Mouse (Mus musculus): ENCODE data around the gene Tmem177. TPM values are rescaled to one million over a fixed set of nuclear protein-coding genes. Genes with fewer than 3 reads are reported as not detected.

Gene Tmem177
- polyA plus RNA-seq, 1 experiment from 2014 or later, result 5.6 TPM

- Histone ChIP-seq H3K27ac (ENCODE audit: low read length) (no peak overlapping the region), H3K36me3 (ENCODE audit: control insufficient read depth, insufficient read depth, low read length) (no peaks in the 10 kb centered on the region), H3K9ac (ENCODE audit: low read length) (no peak overlapping the region), H3K4me1 (ENCODE audit: control insufficient read depth, insufficient read depth, low read length) (no peaks in the 10 kb centered on the region), H3K4me2 (ENCODE audit: low read depth, low read length) (no peak overlapping the region), H3K27me3 (ENCODE audit: control insufficient read depth, insufficient read depth, low read length) (no peaks in the 10 kb centered on the region), H3K4me3 (replicated peaks; ENCODE audit: low read length) (no peak overlapping the region), H3K9me3 (replicated peaks; ENCODE audit: control insufficient read depth, low read length) (no peaks in the 10 kb centered on the region)
- ATAC-seq (ENCODE audit: insufficient read depth, low FRiP score), result no peak
- WGBS, result 61% methylated on average over 6 of the region's 6 CpGs
Observed at GRCm38 (mm10) chr1:119892933-119893332, 20.1 kb downstream of the Tmem177 start.

- Histone ChIP-seq H3K4me1 (ENCODE audit: control insufficient read depth, insufficient read depth, low read length) (no peaks in the 10 kb centered on the region), H3K9me3 (replicated peaks; ENCODE audit: control insufficient read depth, low read length) (no peaks in the 10 kb centered on the region), H3K27me3 (ENCODE audit: control insufficient read depth, insufficient read depth, low read length) (no peaks in the 10 kb centered on the region), H3K36me3 (ENCODE audit: control insufficient read depth, insufficient read depth, low read length) (no peaks in the 10 kb centered on the region), H3K4me3 (replicated peaks; ENCODE audit: low read length) (no peak overlapping the region), H3K4me2 (ENCODE audit: low read depth, low read length) (no peak overlapping the region), H3K27ac (ENCODE audit: low read length) (no peak overlapping the region), H3K9ac (ENCODE audit: low read length) (no peak overlapping the region)
- ATAC-seq (ENCODE audit: insufficient read depth, low FRiP score), result no peak
- 58% methylated on average over 4 of the region's 4 CpGs for WGBS
Observed at GRCm38 (mm10) chr1:119891865-119892264, 21.1 kb downstream of the Tmem177 start.

- 82% methylated on average over 9 of the region's 9 CpGs for WGBS
- no peak overlapping the region for H3K9ac ChIP-seq (ENCODE audit: low read length)
Observed at GRCm38 (mm10) chr1:119891149-119891548, 21.9 kb downstream of the Tmem177 start.

GRCm38 (mm10) chr1:119889347-119889746 lies 23.7 kb downstream of the Tmem177 start:
- no peaks in the 10 kb centered on the region for H3K4me1 ChIP-seq (ENCODE audit: control insufficient read depth, insufficient read depth, low read length)
- H3K4me3 ChIP-seq (replicated peaks; ENCODE audit: low read length), result no peak overlapping the region
- no peaks in the 10 kb centered on the region for H3K36me3 ChIP-seq (ENCODE audit: control insufficient read depth, insufficient read depth, low read length)
- no peak overlapping the region for H3K9ac ChIP-seq (ENCODE audit: low read length)
- no peak overlapping the region for H3K27ac ChIP-seq (ENCODE audit: low read length)
- no peaks in the 10 kb centered on the region for H3K27me3 ChIP-seq (ENCODE audit: control insufficient read depth, insufficient read depth, low read length)
- H3K9me3 ChIP-seq (replicated peaks; ENCODE audit: control insufficient read depth, low read length), result no peaks in the 10 kb centered on the region
- 77% methylated on average over 16 of the region's 16 CpGs for WGBS
- H3K4me2 ChIP-seq (ENCODE audit: low read depth, low read length), result no peak overlapping the region
- ATAC-seq (ENCODE audit: insufficient read depth, low FRiP score), result no peak

More at GRCm38 (mm10) chr1:119891149-119891548, 21.9 kb downstream of the Tmem177 start:
- Histone ChIP-seq H3K9me3 (replicated peaks; ENCODE audit: control insufficient read depth, low read length) (no peaks in the 10 kb centered on the region), H3K4me1 (ENCODE audit: control insufficient read depth, insufficient read depth, low read length) (no peaks in the 10 kb centered on the region), H3K4me3 (replicated peaks; ENCODE audit: low read length) (no peak overlapping the region), H3K36me3 (ENCODE audit: control insufficient read depth, insufficient read depth, low read length) (no peaks in the 10 kb centered on the region), H3K27me3 (ENCODE audit: control insufficient read depth, insufficient read depth, low read length) (no peaks in the 10 kb centered on the region), H3K4me2 (ENCODE audit: low read depth, low read length) (no peak overlapping the region), H3K27ac (ENCODE audit: low read length) (no peak overlapping the region)
- ATAC-seq (ENCODE audit: insufficient read depth, low FRiP score), result no peak

- ATAC-seq (ENCODE audit: insufficient read depth, low FRiP score), result no peak
Observed at GRCm38 (mm10) chr1:119886320-119886719, 26.7 kb downstream of the Tmem177 start.

GRCm38 (mm10) chr1:119884272-119884671 lies 28.7 kb downstream of the Tmem177 start:
- H3K9ac ChIP-seq (ENCODE audit: low read length), result no peak overlapping the region
- WGBS, result 77% methylated on average over 3 of the region's 3 CpGs
- no peaks in the 10 kb centered on the region for H3K36me3 ChIP-seq (ENCODE audit: control insufficient read depth, insufficient read depth, low read length)
- H3K4me1 ChIP-seq (ENCODE audit: control insufficient read depth, insufficient read depth, low read length), result no peaks in the 10 kb centered on the region
- no peak for ATAC-seq (ENCODE audit: insufficient read depth, low FRiP score)
- no peak overlapping the region for H3K4me2 ChIP-seq (ENCODE audit: low read depth, low read length)
- H3K9me3 ChIP-seq (replicated peaks; ENCODE audit: control insufficient read depth, low read length), result no peaks in the 10 kb centered on the region
- H3K4me3 ChIP-seq (replicated peaks; ENCODE audit: low read length), result no peak overlapping the region
- no peaks in the 10 kb centered on the region for H3K27me3 ChIP-seq (ENCODE audit: control insufficient read depth, insufficient read depth, low read length)
- no peak overlapping the region for H3K27ac ChIP-seq (ENCODE audit: low read length)

More at GRCm38 (mm10) chr1:119886320-119886719, 26.7 kb downstream of the Tmem177 start:
- no peaks in the 10 kb centered on the region for H3K27me3 ChIP-seq (ENCODE audit: control insufficient read depth, insufficient read depth, low read length)
- H3K9me3 ChIP-seq (replicated peaks; ENCODE audit: control insufficient read depth, low read length), result no peaks in the 10 kb centered on the region
- no peaks in the 10 kb centered on the region for H3K4me1 ChIP-seq (ENCODE audit: control insufficient read depth, insufficient read depth, low read length)
- H3K9ac ChIP-seq (ENCODE audit: low read length), result no peak overlapping the region
- WGBS, result 44% methylated on average over 7 of the region's 7 CpGs
- H3K4me2 ChIP-seq (ENCODE audit: low read depth, low read length), result no peak overlapping the region
- H3K36me3 ChIP-seq (ENCODE audit: control insufficient read depth, insufficient read depth, low read length), result no peaks in the 10 kb centered on the region
- no peak overlapping the region for H3K4me3 ChIP-seq (replicated peaks; ENCODE audit: low read length)
- no peak overlapping the region for H3K27ac ChIP-seq (ENCODE audit: low read length)

- Histone ChIP-seq H3K27me3 (ENCODE audit: control insufficient read depth, insufficient read depth, low read length) (no peaks in the 10 kb centered on the region), H3K27ac (ENCODE audit: low read length) (no peak overlapping the region), H3K4me3 (replicated peaks; ENCODE audit: low read length) (no peak overlapping the region), H3K36me3 (ENCODE audit: control insufficient read depth, insufficient read depth, low read length) (no peaks in the 10 kb centered on the region), H3K9ac (ENCODE audit: low read length) (no peak overlapping the region), H3K4me1 (ENCODE audit: control insufficient read depth, insufficient read depth, low read length) (no peaks in the 10 kb centered on the region), H3K9me3 (replicated peaks; ENCODE audit: control insufficient read depth, low read length) (no peaks in the 10 kb centered on the region), H3K4me2 (ENCODE audit: low read depth, low read length) (no peak overlapping the region)
- 72% methylated on average over 7 of the region's 7 CpGs for WGBS
- ATAC-seq (ENCODE audit: insufficient read depth, low FRiP score), result no peak
Observed at GRCm38 (mm10) chr1:119878909-119879308, 34.1 kb downstream of the Tmem177 start.

- no peak overlapping the region for H3K4me2 ChIP-seq (ENCODE audit: low read depth, low read length)
- H3K4me1 ChIP-seq (ENCODE audit: control insufficient read depth, insufficient read depth, low read length), result no peaks in the 10 kb centered on the region
- H3K9ac ChIP-seq (ENCODE audit: low read length), result no peak overlapping the region
- no peaks in the 10 kb centered on the region for H3K27me3 ChIP-seq (ENCODE audit: control insufficient read depth, insufficient read depth, low read length)
- 90% methylated on average over 4 of the region's 4 CpGs for WGBS
- no peaks in the 10 kb centered on the region for H3K9me3 ChIP-seq (replicated peaks; ENCODE audit: control insufficient read depth, low read length)
- no peak for ATAC-seq (ENCODE audit: insufficient read depth, low FRiP score)
- no peak overlapping the region for H3K4me3 ChIP-seq (replicated peaks; ENCODE audit: low read length)
- no peaks in the 10 kb centered on the region for H3K36me3 ChIP-seq (ENCODE audit: control insufficient read depth, insufficient read depth, low read length)
- no peak overlapping the region for H3K27ac ChIP-seq (ENCODE audit: low read length)
Observed at GRCm38 (mm10) chr1:119877469-119877868, 35.5 kb downstream of the Tmem177 start.

- no peaks in the 10 kb centered on the region for H3K36me3 ChIP-seq (ENCODE audit: control insufficient read depth, insufficient read depth, low read length)
- H3K27me3 ChIP-seq (ENCODE audit: control insufficient read depth, insufficient read depth, low read length), result no peaks in the 10 kb centered on the region
- no peak overlapping the region for H3K9ac ChIP-seq (ENCODE audit: low read length)
- no peak overlapping the region for H3K4me3 ChIP-seq (replicated peaks; ENCODE audit: low read length)
- H3K4me2 ChIP-seq (ENCODE audit: low read depth, low read length), result peak overlapping the region; percentile 9; the same call in 1 of the 2 replicates
- 0 out of 2 replicates have a peak overlapping the region, but pooled peaks have one; percentile 55 for H3K27ac ChIP-seq (ENCODE audit: low read length)
- no peaks in the 10 kb centered on the region for H3K9me3 ChIP-seq (replicated peaks; ENCODE audit: control insufficient read depth, low read length)
- H3K4me1 ChIP-seq (ENCODE audit: control insufficient read depth, insufficient read depth, low read length), result peaks cover 6% of the 10 kb centered on the region; the same call in 1 of the 2 replicates
- ATAC-seq (ENCODE audit: insufficient read depth, low FRiP score), result peak; percentile 40; the same call in 1 of the 2 replicates
- 51% methylated on average over 13 of the region's 13 CpGs for WGBS
Observed at GRCm38 (mm10) chr1:119868395-119869161, 44.4 kb downstream of the Tmem177 start.

Measured in stomach, embryonic 16.5 days (tissue).